Mouse (Mus musculus) Patski (cell line): ENCODE data around the gene Atg9b. TPM values are rescaled to one million over a fixed set of nuclear protein-coding genes. Genes with fewer than 3 reads are reported as not detected.

Experiments
- ATAC-seq: fragments of 100-300 bp; one replicate; pipeline ENCODE4 v1.8.0; 2021
- CTCF ChIA-PET: fragments of 350-600 bp; sonication (Branson Sonifier 250); formaldehyde crosslinking; loops from one replicate; lab custom pipeline; 2022; ENCODE audit warnings: inconsistent platforms; lab: Charles Lee
- POLR2A ChIA-PET: fragments of 350-600 bp; sonication (Branson Sonifier 250); formaldehyde crosslinking; loops from one replicate; lab custom pipeline; 2022; ENCODE audit warnings: antibody characterized with exemption, inconsistent platforms; lab: Charles Lee
- DNase-seq: peaks from one replicate; pipeline ENCODE4 v3.0.0-alpha.2; 2011; ENCODE audit warnings: low read depth, low spot score
- H3K27me3 ChIP-seq: fragments of 371-371 bp; one replicate; pipeline ENCODE4 v1.5.1; 2021
- CTCF ChIP-seq: fragments of 100-300 bp; IDR thresholded peaks from one replicate; pipeline ENCODE4 v1.5.1; 2021
- in situ Hi-C: fragments of 300-500 bp; cut with MboI; formaldehyde crosslinking; loops from 3 replicates; pipeline ENCODE4 v1.11.1; 2018; ENCODE audit warnings: low pct_unique_long_range_greater_than_20kb, mixed read lengths
- polyA plus RNA-seq: library from polyadenylated mRNA; unstranded; gene quantifications from one replicate; pipeline ENCODE4 v1.2.3, GENCODE M21; 2021

Atg9b gene
- polyA plus RNA-seq, 1 experiment from 2014 or later: 0.51 TPM

DNA sequence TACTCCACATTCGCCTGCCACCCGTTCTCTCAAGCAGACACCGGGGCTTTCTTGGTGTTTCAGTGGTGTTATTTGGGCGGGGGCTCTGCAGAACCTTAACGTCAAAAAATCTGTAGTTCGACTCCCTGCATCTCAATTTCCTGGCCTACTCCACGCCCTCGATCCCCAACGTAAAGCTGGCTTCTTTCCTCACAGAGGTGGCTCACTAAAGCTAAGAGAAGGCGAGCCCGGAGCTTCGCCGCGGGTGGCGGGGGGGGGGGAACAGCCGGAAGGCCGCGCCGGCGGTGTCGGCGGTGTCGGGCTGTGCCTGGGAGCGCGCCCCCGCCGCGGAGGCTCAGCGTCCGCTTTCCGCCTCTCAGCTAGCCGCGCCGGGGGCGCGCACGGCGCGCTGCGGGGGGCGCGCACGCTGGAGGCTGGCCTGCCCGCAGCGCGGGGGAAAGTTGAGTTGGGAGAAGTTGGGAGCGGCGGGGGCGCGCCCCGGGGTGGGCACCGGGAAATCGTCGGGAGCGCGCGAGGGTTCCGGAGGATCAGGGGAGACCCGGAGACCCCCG is 33.0 kb upstream of the Atg9b start:
- POLR2A ChIA-PET: interaction anchor here (0.6 to 14.1 kb wide), 13 partner anchors 10 to 667 kb away, joined by 3 to 150 read pairs (median 9); partner anchors contain the start of genes Abcb8, Agap3, Asic3 and Fastk
- ATAC-seq: no peak
- CTCF ChIA-PET: interaction anchor here (0.7 to 5.2 kb wide), 7 partner anchors 9 to 29 kb away, joined by 3 to 55 read pairs (median 6); partner anchors contain the start of genes Abcb8 and Fastk
- TF ChIP-seq CTCF: no peak
- in situ Hi-C loops: loop anchor here (25.0 kb wide), 1 partner anchor 988 kb away; the partner anchor contains the start of gene Kmt2e
- no peak for DNase-seq
- no peaks in the 10 kb centered on the region for H3K27me3 ChIP-seq

DNA sequence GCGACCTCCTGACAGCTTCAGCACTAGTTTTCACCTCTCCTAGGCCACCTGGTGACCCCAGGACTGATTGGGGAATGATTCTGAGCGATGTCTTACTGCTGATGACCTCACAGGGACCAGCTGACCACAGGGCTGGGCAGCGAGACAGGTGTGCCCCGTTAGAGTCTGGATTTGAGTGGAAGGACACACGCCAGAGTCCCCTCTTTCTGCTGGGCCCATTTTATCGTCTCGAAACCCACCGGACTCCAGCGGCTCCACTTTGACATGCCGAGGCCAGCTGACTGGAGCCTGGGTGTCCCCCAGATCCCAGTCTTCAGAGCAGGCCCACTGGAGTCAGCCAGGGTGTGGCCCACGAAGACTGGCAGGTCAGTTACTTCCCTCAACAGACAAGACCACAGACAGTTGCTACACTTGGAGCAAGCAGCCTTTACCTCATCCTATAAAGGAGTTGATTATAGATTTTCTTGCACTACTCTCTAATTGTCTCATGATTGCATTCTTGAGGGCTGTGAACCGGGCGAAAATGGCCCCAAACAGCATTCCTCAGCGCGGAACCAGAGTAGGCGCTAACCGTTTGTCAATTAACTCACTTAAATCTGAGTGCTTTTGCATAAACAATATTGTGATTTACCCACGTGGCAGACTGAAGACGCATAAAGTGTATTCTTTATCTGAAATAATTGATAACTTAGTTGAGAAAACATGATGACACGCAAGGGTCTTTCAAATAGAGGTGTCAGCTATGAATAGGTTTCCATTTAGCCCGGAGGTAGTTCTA is 32.2 kb upstream of the Atg9b start:
- in situ Hi-C loops: no loop called here
- ATAC-seq (peak; percentile 2), DNase-seq (no peak)
- ChIA-PET CTCF (interaction anchor here (0.7 to 5.2 kb wide), 9 partner anchors 8 to 35 kb away, joined by 3 to 55 read pairs (median 4); partner anchors contain the start of genes Abcb8, Fastk and Tmub1), POLR2A (interaction anchor here (0.6 to 14.1 kb wide), 10 partner anchors 10 to 667 kb away, joined by 3 to 150 read pairs (median 14); partner anchors contain the start of genes Agap3, Asic3, Fastk and Tmub1)
- TF ChIP-seq CTCF: no peak
- no peaks in the 10 kb centered on the region for H3K27me3 ChIP-seq

DNA sequence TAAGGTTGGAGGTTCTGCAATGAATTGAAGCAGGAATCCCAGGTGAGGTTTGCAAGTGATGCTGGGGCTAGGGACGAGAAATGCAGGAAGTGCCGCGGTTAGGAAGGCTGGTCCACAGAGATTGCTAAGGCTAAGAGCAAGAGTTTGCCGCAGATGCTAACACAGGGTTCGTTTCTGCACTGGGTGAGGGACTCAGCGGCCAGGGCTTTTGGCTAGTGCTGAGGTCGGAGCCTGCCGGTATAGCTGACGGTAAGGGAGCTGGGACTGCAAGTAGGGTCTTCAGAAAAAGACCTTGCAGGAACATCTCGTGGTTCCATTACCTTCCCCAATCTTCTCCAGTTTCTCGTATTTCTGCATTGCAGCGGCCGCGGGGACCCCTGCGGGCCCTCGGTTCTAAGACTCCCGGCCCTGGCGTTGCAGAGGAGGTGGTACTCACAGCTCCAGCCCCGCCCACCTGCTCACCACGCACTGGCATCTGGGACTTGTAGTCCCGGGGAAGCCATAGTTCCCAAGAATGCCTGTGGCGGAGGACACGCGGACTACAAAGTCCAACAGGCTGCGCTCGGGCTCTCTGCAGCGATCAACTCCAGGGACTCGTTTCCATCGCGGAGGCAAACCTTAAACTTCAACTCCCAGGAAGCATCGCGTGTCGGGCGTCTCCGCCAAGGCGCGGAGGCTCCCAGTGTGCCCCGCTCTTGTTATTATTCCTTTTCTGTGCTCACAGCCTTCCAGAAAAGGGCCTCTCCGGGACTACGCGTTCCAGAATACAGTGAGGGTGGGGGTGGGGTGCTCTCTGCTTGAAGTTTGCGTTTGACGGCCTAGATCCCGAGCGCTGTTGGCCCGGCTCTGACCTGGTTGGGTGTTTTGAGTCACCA is 31.4 kb upstream of the Atg9b start, which contains the start of the genes Cdk5 and Slc4a2:
Cdk5 (minus strand) TSS at position 402 of the 875 bp plus-strand sequence.
Slc4a2 (plus strand) TSS at position 709 of the 875 bp plus-strand sequence.
- in situ Hi-C loops: no loop called here
- TF ChIP-seq CTCF: no peak
- ChIA-PET CTCF (interaction anchor here (1.0 to 5.2 kb wide), 4 partner anchors 15 to 34 kb away, joined by 3 to 55 read pairs (median 5); partner anchors contain the start of genes Abcb8 and Tmub1), POLR2A (interaction anchor here (0.8 to 14.1 kb wide), 5 partner anchors 10 to 21 kb away, joined by 4 to 150 read pairs (median 25); partner anchors contain the start of genes Asic3, Fastk and Tmub1)
- no peaks in the 10 kb centered on the region for H3K27me3 ChIP-seq
- DNase-seq (peak; percentile 100), ATAC-seq (peak; percentile 71)

DNA sequence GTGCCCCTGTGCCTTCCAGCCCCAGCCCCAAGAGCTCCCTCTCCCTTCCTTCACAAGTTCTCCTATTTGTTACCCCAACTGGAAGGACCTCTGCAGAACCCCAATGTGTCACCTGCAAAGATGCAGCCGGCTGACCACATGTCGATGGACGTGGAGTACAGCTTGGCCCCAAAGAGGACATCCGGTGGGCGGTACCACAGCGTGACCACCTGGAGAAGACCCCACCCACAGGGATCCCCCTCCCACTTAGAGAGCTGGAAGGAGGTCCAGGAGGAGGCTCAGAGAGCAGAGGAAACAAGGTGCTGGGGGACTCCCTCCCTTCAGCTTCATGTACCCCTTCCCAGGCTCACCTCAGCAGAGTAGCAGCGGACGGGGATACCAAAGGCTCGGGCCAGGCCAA is 28.4 kb upstream of the Atg9b start:
- TF ChIP-seq CTCF: no peak
- CTCF ChIA-PET: interaction anchor here (1.0 to 18.6 kb wide), 4 partner anchors 8 to 65 kb away, joined by 3 to 222 read pairs (median 6); partner anchors contain the start of genes Abcb8, Atg9b and Tmub1
- in situ Hi-C loops: no loop called here
- DNase-seq: no peak
- POLR2A ChIA-PET: interaction anchor here (0.6 to 1.5 kb wide), 2 partner anchors 14 to 22 kb away, joined by 3 read pairs; no protein-coding TSS in a partner anchor
- no peak for ATAC-seq
- H3K27me3 ChIP-seq: no peaks in the 10 kb centered on the region

DNA sequence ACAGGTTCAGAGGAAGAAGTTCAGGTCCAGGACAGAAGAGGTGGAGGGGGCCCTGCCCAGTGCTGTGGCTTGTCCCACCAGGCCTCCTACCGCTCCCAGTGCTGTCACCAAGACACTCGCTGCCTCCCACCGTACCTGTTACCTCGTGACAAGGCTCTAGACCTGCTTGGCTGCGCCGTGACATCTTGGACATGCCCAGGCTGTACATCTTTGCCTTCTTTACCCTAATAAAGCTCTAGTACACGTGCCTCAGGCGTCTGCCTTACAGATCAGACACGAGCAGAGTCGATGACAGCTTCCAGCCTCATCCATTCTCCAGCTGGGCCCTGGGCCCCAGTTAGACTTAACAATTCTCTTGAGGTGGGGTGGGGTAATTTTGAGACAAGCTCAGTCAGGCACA is 25.6 kb upstream of the Atg9b start:
- ATAC-seq: no peak

DNA sequence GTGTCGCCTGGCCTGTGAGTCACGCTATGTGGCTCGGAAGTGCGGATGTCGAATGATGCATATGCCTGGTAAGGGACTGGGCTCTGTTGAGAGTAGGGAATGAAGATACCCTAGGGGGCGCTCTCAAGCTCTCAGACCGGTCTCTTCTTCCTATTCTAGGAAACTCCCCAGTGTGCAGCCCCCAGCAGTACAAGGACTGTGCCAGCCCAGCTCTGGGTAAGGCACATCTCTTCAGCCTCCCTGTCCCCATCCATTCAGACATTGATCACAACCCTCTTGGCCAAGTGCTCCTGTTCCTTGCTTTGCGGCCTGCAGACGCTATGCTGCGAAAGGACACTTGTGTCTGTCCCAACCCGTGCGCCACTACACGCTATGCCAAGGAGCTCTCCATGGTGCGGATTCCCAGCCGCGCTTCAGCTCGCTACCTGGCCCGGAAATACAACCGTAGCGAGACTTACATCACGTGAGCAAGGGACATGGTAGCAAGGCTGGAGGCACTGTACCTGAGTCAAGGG is 24.3 kb upstream of the Atg9b start:
- no peak for TF ChIP-seq CTCF
- in situ Hi-C loops: no loop called here
- ChIA-PET CTCF (interaction anchor here (0.8 to 18.6 kb wide), 13 partner anchors 8 to 49 kb away, joined by 3 to 222 read pairs (median 6); partner anchors contain the start of genes Abcb8, Atg9b and Tmub1), POLR2A (interaction anchor here (0.6 to 2.0 kb wide), 8 partner anchors 9 to 34 kb away, joined by 3 to 10 read pairs (median 3); partner anchors contain the start of gene Fastk)
- no peak for DNase-seq
- ATAC-seq: peak; percentile 44
- no peaks in the 10 kb centered on the region for H3K27me3 ChIP-seq

More for the DNA sequence above, 25.6 kb upstream of the Atg9b start:
- ChIA-PET POLR2A (interaction anchor here (1.6 to 2.0 kb wide), 2 partner anchors 13 to 22 kb away, joined by 3 to 8 read pairs; no protein-coding TSS in a partner anchor), CTCF (interaction anchor here (1.6 to 18.6 kb wide), 2 partner anchors 12 to 21 kb away, joined by 8 to 222 read pairs; partner anchors contain the start of genes Abcb8 and Atg9b)
- in situ Hi-C loops: no loop called here
- no peaks in the 10 kb centered on the region for H3K27me3 ChIP-seq
- DNase-seq: no peak
- no peak for TF ChIP-seq CTCF

DNA sequence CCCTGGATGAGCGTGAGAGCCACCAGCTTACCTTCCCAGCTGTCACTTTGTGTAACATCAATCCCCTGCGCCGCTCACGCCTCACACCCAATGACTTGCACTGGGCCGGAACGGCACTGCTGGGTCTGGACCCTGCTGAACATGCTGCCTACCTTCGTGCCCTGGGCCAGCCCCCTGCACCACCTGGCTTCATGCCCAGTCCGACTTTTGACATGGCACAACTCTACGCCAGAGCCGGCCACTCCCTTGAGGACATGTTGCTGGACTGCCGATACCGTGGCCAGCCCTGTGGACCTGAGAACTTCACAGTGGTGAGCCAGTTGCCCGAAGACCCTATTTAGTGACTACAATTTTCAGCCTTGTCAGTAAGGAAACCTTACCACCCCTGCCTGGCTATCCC is 22.0 kb upstream of the Atg9b start:
- ATAC-seq: no peak
- DNase-seq: no peak
- H3K27me3 ChIP-seq: no peaks in the 10 kb centered on the region
- TF ChIP-seq CTCF: no peak
- ChIA-PET POLR2A (interaction anchor here (1.2 to 3.1 kb wide), 2 partner anchors 10 to 19 kb away, joined by 3 to 14 read pairs; partner anchors contain the start of genes Cdk5 and Slc4a2), CTCF (interaction anchor here (18.6 kb wide), 1 partner anchor 17 kb away, joined by 222 read pairs; the partner anchor contains the start of genes Abcb8 and Atg9b)
- in situ Hi-C loops: no loop called here

DNA sequence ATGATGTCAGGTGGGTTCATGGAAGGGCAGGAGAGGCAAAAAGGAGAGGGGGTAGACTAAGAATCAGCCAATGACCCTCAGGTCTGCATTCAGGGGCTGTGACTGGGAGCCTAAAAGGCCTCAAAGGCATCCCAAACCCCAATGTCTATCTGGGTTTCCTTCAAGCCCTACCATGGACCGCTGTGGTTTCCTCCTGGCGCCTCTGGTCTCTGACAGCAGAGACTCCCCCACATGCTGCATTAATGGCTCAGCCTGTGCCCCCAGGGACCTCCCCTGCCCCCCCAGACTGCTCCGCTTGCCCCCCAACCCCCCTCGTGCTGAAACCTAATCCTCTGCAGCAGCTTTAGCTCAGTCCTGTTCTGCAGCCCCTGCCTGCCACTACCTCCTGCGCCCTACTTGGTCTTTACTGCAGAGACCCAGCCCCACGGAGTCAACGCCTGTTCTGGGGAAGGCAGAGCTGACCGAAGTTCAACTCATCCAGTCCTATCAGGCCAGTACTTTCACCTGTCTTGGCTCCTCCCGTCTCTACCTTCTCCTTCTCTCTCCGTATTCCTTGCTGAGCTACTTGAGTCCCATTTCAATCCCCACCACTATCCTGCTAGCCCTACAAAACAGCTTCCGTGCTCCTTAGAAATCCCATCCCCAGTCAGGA is 21.2 kb upstream of the Atg9b start, which contains the start of gene Asic3:
Asic3 (plus strand) TSS at position 351 of the 652 bp plus-strand sequence.
- ChIA-PET POLR2A (interaction anchor here (3.1 kb wide), 1 partner anchor 11 kb away, joined by 14 read pairs; the partner anchor contains the start of genes Cdk5 and Slc4a2), CTCF (interaction anchor here (1.1 to 18.6 kb wide), 2 partner anchors 7 to 16 kb away, joined by 4 to 222 read pairs; partner anchors contain the start of genes Abcb8 and Atg9b)
- no peak for DNase-seq
- ATAC-seq: no peak
- in situ Hi-C loops: no loop called here
- H3K27me3 ChIP-seq: no peaks in the 10 kb centered on the region
- no peak for TF ChIP-seq CTCF
